Mouse (Mus musculus) ES-Bruce4 (cell line): ENCODE measurements around the gene Ociad2.

Experiments used
- CTCF ChIP-seq: IDR thresholded peaks from one replicate; pipeline ENCODE4 v1.8.1; 2011; ENCODE audit warnings: low read depth, low read length
- POLR2A ChIP-seq: IDR thresholded peaks from one replicate; pipeline ENCODE4 v1.8.1; 2011; ENCODE audit warnings: low read length; ENCODE audit not compliant: insufficient read depth

DNA sequence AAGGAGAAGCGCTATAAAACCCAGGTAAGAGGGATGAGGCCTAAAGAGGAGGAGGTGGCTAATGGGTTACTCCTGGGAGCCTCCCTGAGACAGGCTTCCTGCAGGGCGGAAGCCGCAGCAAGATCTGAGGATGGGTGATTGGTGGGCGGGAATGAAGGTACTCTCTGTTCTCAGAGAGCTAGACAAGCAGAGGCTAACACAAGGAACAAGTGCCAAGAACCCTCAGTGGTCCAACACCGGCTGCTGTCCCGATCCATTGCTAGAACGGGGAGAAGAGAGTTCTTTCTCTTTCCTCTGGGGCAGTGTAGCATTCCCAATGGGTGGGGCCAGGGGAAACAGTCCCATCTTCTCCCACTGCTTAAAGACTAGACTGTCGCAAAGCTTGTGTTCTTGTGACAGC lies 40.0 kb upstream of the Ociad2 start:
- TF ChIP-seq CTCF: no peak
- no peak for TF ChIP-seq POLR2A
